Mouse (Mus musculus): ENCODE results near the gene Vstm5. TPM values are rescaled to one million over a fixed set of nuclear protein-coding genes. Genes with fewer than 3 reads are reported as not detected.
A peak's percentile ranks its signal among the peaks of the same experiment; 100 is the strongest.
"Not testable (repeated sequence)": the region's sequence is repeated elsewhere in the genome, so short reads cannot be mapped to it uniquely, and the experiment has no call there.

The Vstm5 gene
- total RNA-seq, 2 experiments from 2014 or later: 5.3 to 6.8 TPM

- TF ChIP-seq CTCF (conservative IDR thresholded peaks at IDR 0.05): no peak
- DNase-seq (ENCODE audit: low spot score in 2 of 2): no peak
- H3K4me3 ChIP-seq: peak overlapping the region; percentile 99
- peak overlapping the region; percentile 93 for H3K27ac ChIP-seq
Observed at GRCm38 (mm10) chr9:15279139-15279648, 40.3 kb downstream of the Vstm5 start.

GRCm38 (mm10) chr9:15279649-15280490, 41.0 kb downstream of the Vstm5 start, which contains the start of gene Med17:
Gene Med17 (minus strand): TSS chr9:15279931.
- TF ChIP-seq CTCF (conservative IDR thresholded peaks at IDR 0.05): peak; percentile 18
- Histone ChIP-seq H3K27ac (peak within 1 kb of the TSS; percentile 93), H3K4me3 (peak within 1 kb of the TSS; percentile 99)
- DNase-seq (ENCODE audit: low spot score in 2 of 2): peak; percentile 93 to 95

- H3K27ac ChIP-seq: peak overlapping the region; percentile 93
- H3K4me3 ChIP-seq: peak overlapping the region; percentile 99
- TF ChIP-seq CTCF (conservative IDR thresholded peaks at IDR 0.05): no peak
- DNase-seq (ENCODE audit: low spot score in 2 of 2): no peak
Observed at GRCm38 (mm10) chr9:15280491-15280879, 41.6 kb downstream of the Vstm5 start.

- H3K4me3 ChIP-seq: no peak overlapping the region
- no peak overlapping the region for H3K27ac ChIP-seq
Observed at GRCm38 (mm10) chr9:15285443-15285842, 46.6 kb downstream of the Vstm5 start.

GRCm38 (mm10) chr9:15287846-15288245, 49.0 kb downstream of the Vstm5 start:
- H3K27ac ChIP-seq: no peak overlapping the region
- DNase-seq (ENCODE audit: low spot score in 2 of 2): no peak

More at GRCm38 (mm10) chr9:15285443-15285842, 46.6 kb downstream of the Vstm5 start:
- peak; percentile 54 for TF ChIP-seq CTCF (conservative IDR thresholded peaks at IDR 0.05)
- no peak for DNase-seq (ENCODE audit: low spot score in 2 of 2)

GRCm38 (mm10) chr9:15288402-15288801, 49.6 kb downstream of the Vstm5 start:
- TF ChIP-seq CTCF (conservative IDR thresholded peaks at IDR 0.05): no peak
- H3K4me3 ChIP-seq: no peak overlapping the region
- H3K27ac ChIP-seq: no peak overlapping the region
- DNase-seq (ENCODE audit: low spot score in 2 of 2): no peak

More at GRCm38 (mm10) chr9:15287846-15288245, 49.0 kb downstream of the Vstm5 start:
- TF ChIP-seq CTCF (conservative IDR thresholded peaks at IDR 0.05): peak; percentile 27; the same call in 1 of the 2 replicates
- no peak overlapping the region for H3K4me3 ChIP-seq

GRCm38 (mm10) chr9:15289251-15289650, 50.4 kb downstream of the Vstm5 start:
- H3K27ac ChIP-seq: no peak overlapping the region
- no peak for TF ChIP-seq CTCF (conservative IDR thresholded peaks at IDR 0.05)
- DNase-seq (ENCODE audit: low spot score in 2 of 2): no peak

GRCm38 (mm10) chr9:15297112-15297511, 58.3 kb downstream of the Vstm5 start:
- Histone ChIP-seq H3K4me3 (no peak overlapping the region), H3K27ac (no peak overlapping the region)
- DNase-seq (ENCODE audit: low spot score in 2 of 2): no peak
- TF ChIP-seq CTCF (conservative IDR thresholded peaks at IDR 0.05): no peak

More at GRCm38 (mm10) chr9:15289251-15289650, 50.4 kb downstream of the Vstm5 start:
- no peak overlapping the region for H3K4me3 ChIP-seq

GRCm38 (mm10) chr9:15298451-15298850, 59.6 kb downstream of the Vstm5 start:
- no peak for TF ChIP-seq CTCF (conservative IDR thresholded peaks at IDR 0.05)
- Histone ChIP-seq H3K27ac (no peak overlapping the region), H3K4me3 (no peak overlapping the region)
- no peak for DNase-seq (ENCODE audit: low spot score in 2 of 2)

GRCm38 (mm10) chr9:15300056-15300455, 61.2 kb downstream of the Vstm5 start:
- Histone ChIP-seq H3K27ac (no peak overlapping the region), H3K4me3 (no peak overlapping the region)
- no peak for DNase-seq (ENCODE audit: low spot score in 2 of 2)
- TF ChIP-seq CTCF (conservative IDR thresholded peaks at IDR 0.05): no peak

- Histone ChIP-seq H3K4me3 (peak overlapping the region; percentile 5; the same call in 1 of the 2 replicates), H3K27ac (peak overlapping the region; percentile 77)
- DNase-seq (ENCODE audit: low spot score in 2 of 2): no peak
- TF ChIP-seq CTCF (conservative IDR thresholded peaks at IDR 0.05): no peak
Observed at GRCm38 (mm10) chr9:15301399-15301798, 62.6 kb downstream of the Vstm5 start.

GRCm38 (mm10) chr9:15302006-15302405, 63.2 kb downstream of the Vstm5 start:
- peak; percentile 62 for TF ChIP-seq CTCF (conservative IDR thresholded peaks at IDR 0.05)
- DNase-seq (ENCODE audit: low spot score in 2 of 2); H3K4me3 ChIP-seq: not testable (repeated sequence)
- H3K27ac ChIP-seq: peak overlapping the region; percentile 77

GRCm38 (mm10) chr9:15302881-15303280, 64.0 kb downstream of the Vstm5 start:
- no peak for TF ChIP-seq CTCF (conservative IDR thresholded peaks at IDR 0.05)
- Histone ChIP-seq H3K27ac (no peak overlapping the region), H3K4me3 (no peak overlapping the region)
- DNase-seq (ENCODE audit: low spot score in 2 of 2): no peak
